Mouse (Mus musculus): Measurements from ENCODE around the gene Tmc5. TPM values are rescaled to one million over a fixed set of nuclear protein-coding genes. Genes with fewer than 3 reads are reported as not detected.

Gene Tmc5
- polyA plus RNA-seq, 1 experiment from 2014 or later: 0.27 TPM

DNA sequence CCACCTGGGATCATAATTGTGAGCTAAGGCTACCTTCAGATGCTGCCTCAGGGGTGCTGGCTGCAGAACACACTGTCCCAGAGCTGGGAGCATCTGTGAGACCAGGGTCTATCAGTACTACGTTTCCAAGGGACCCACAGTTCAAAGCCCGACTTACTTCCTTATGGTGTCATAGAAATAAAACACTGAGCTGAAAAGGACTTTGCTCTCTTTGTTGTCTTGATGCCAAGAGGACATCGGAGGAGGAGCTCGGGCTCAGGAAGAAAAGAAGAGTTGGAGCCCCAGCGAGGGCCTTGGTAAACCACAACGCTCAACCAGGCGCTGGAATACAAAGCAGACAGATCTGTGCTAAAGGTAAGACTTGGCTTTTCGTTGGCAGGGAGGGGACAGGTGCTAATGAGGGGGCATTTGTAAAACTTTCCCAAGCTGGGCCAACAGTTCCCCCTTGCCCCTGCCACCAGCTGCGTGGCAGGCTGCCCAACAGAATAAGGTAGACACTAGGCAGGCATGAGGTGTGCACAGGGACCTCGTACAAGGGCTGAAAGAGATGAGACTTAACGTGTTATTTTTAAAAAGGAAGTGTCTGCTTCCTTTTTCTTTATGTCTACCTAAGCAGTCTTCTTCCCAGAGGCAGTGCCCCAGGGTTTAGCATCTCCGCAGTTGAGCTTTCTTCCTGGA lies 3.0 kb downstream of the Tmc5 start:
- Histone ChIP-seq H3K9me3 (ENCODE audit: low read length) (no peaks in the 10 kb centered on the region), H3K9ac (replicated peaks; ENCODE audit: low read length) (no peak overlapping the region), H3K4me1 (ENCODE audit: insufficient read depth, low read length) (peaks cover 16% of the 10 kb centered on the region), H3K27me3 (ENCODE audit: insufficient read depth, low read length) (peaks cover 31% of the 10 kb centered on the region), H3K27ac (ENCODE audit: low read length) (no peak overlapping the region), H3K36me3 (ENCODE audit: insufficient read depth, low read length) (no peaks in the 10 kb centered on the region), H3K4me2 (replicated peaks; ENCODE audit: low read depth, low read length) (no peak overlapping the region), H3K4me3 (ENCODE audit: low read length) (no peak overlapping the region)
- no peak for ATAC-seq (ENCODE audit: low FRiP score, low TSS enrichment)
- 67% methylated on average over 12 of the region's 12 CpGs for WGBS

DNA sequence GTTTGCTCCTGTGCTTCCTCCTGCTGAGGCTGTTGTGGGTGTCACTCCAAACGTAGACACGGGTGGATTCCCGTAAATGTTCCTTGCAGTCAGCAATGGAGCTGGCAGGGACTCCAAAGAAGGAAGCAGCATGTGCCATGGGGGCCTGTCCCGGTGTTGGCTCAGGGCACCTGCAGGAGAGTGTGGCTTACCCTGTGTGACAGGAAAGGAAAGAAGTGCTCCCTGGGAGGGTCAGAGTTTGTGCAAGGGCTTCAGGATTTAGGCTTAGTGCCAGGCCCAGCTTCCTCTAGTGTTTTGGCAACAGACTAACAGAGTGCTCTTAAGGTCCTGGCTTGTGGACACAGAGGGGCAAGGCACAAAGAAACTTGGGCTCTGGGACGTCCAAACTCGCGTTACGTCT lies 7.7 kb downstream of the Tmc5 start:
- Histone ChIP-seq H3K4me2 (replicated peaks; ENCODE audit: low read depth, low read length) (no peak overlapping the region), H3K4me3 (ENCODE audit: low read length) (no peak overlapping the region), H3K9me3 (ENCODE audit: low read length) (no peaks in the 10 kb centered on the region), H3K27ac (ENCODE audit: low read length) (no peak overlapping the region), H3K36me3 (ENCODE audit: insufficient read depth, low read length) (no peaks in the 10 kb centered on the region), H3K27me3 (ENCODE audit: insufficient read depth, low read length) (no peaks in the 10 kb centered on the region), H3K9ac (replicated peaks; ENCODE audit: low read length) (no peak overlapping the region), H3K4me1 (ENCODE audit: insufficient read depth, low read length) (no peaks in the 10 kb centered on the region)
- WGBS: 73% methylated on average over 8 of the region's 8 CpGs
- ATAC-seq (ENCODE audit: low FRiP score, low TSS enrichment): no peak

DNA sequence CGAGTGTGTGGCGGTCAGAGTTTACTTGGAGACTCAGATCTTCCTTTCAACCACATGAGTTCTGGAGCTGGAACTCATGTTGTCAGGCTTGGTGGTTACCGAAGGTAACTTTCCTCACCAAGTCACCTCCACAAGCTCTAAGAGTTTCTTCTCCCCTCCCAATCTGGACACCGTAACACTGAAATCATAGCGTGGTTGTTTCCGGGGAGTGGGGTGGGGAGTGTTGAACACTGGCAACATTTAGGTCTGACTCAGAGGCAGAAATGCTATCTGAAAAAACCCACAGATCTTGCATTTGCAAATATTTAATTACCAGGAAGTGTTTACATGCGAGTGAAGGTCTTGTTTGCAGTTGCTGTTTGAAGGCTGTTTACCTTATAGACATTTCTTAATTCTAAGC lies 12.7 kb downstream of the Tmc5 start:
- Histone ChIP-seq H3K4me3 (ENCODE audit: low read length) (no peak overlapping the region), H3K4me2 (replicated peaks; ENCODE audit: low read depth, low read length) (no peak overlapping the region), H3K9me3 (ENCODE audit: low read length) (no peaks in the 10 kb centered on the region), H3K27ac (ENCODE audit: low read length) (no peak overlapping the region), H3K4me1 (ENCODE audit: insufficient read depth, low read length) (no peaks in the 10 kb centered on the region), H3K9ac (replicated peaks; ENCODE audit: low read length) (no peak overlapping the region), H3K36me3 (ENCODE audit: insufficient read depth, low read length) (no peaks in the 10 kb centered on the region), H3K27me3 (ENCODE audit: insufficient read depth, low read length) (no peaks in the 10 kb centered on the region)
- 90% methylated on average over 7 of the region's 7 CpGs for WGBS
- no peak for ATAC-seq (ENCODE audit: low FRiP score, low TSS enrichment)

GRCm38 (mm10) chr7:118610721-118611120 lies 13.6 kb downstream of the Tmc5 start:
- 83% methylated on average over 13 of the region's 13 CpGs for WGBS
- Histone ChIP-seq H3K36me3 (ENCODE audit: insufficient read depth, low read length) (no peaks in the 10 kb centered on the region), H3K4me1 (ENCODE audit: insufficient read depth, low read length) (no peaks in the 10 kb centered on the region), H3K4me2 (replicated peaks; ENCODE audit: low read depth, low read length) (no peak overlapping the region), H3K27ac (ENCODE audit: low read length) (no peak overlapping the region), H3K27me3 (ENCODE audit: insufficient read depth, low read length) (no peaks in the 10 kb centered on the region), H3K4me3 (ENCODE audit: low read length) (no peak overlapping the region), H3K9ac (replicated peaks; ENCODE audit: low read length) (no peak overlapping the region), H3K9me3 (ENCODE audit: low read length) (no peaks in the 10 kb centered on the region)
- ATAC-seq (ENCODE audit: low FRiP score, low TSS enrichment): no peak

- 84% methylated on average over 4 of the region's 4 CpGs for WGBS
- Histone ChIP-seq H3K4me1 (ENCODE audit: insufficient read depth, low read length) (no peaks in the 10 kb centered on the region), H3K27me3 (ENCODE audit: insufficient read depth, low read length) (no peaks in the 10 kb centered on the region), H3K9ac (replicated peaks; ENCODE audit: low read length) (no peak overlapping the region), H3K4me2 (replicated peaks; ENCODE audit: low read depth, low read length) (no peak overlapping the region), H3K27ac (ENCODE audit: low read length) (no peak overlapping the region), H3K4me3 (ENCODE audit: low read length) (no peak overlapping the region), H3K9me3 (ENCODE audit: low read length) (no peaks in the 10 kb centered on the region), H3K36me3 (ENCODE audit: insufficient read depth, low read length) (no peaks in the 10 kb centered on the region)
- ATAC-seq (ENCODE audit: low FRiP score, low TSS enrichment): no peak
These were observed 14.2 kb downstream of the Tmc5 start for GRCm38 (mm10) chr7:118611185-118611749.

DNA sequence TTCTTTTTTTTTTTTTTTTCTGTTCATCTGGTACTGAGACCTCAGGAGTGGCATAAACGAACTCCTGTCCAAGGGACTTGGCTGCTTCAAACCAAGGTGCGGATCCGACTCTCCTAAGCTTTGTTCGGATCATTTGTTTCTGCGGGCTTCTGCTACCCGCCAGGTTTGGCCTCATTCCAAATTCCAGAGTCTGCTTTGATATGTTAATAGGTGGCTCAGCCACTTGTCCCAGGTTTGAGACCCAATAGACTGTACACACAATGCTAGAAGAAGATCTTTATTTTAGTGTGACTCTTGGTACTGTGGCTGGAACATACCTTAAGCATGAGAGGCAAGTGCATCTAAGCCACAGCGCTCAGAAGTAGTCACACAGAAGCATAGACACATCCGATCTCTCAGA lies 14.8 kb downstream of the Tmc5 start:
- Histone ChIP-seq H3K9ac (replicated peaks; ENCODE audit: low read length) (no peak overlapping the region), H3K4me1 (ENCODE audit: insufficient read depth, low read length) (no peaks in the 10 kb centered on the region), H3K4me2 (replicated peaks; ENCODE audit: low read depth, low read length) (no peak overlapping the region), H3K9me3 (ENCODE audit: low read length) (no peaks in the 10 kb centered on the region), H3K4me3 (ENCODE audit: low read length) (no peak overlapping the region), H3K27ac (ENCODE audit: low read length) (no peak overlapping the region), H3K27me3 (ENCODE audit: insufficient read depth, low read length) (no peaks in the 10 kb centered on the region), H3K36me3 (ENCODE audit: insufficient read depth, low read length) (no peaks in the 10 kb centered on the region)
- ATAC-seq (ENCODE audit: low FRiP score, low TSS enrichment): peak; percentile 54; the same call in 1 of the 2 replicates
- WGBS: 64% methylated on average over 8 of the region's 8 CpGs

DNA sequence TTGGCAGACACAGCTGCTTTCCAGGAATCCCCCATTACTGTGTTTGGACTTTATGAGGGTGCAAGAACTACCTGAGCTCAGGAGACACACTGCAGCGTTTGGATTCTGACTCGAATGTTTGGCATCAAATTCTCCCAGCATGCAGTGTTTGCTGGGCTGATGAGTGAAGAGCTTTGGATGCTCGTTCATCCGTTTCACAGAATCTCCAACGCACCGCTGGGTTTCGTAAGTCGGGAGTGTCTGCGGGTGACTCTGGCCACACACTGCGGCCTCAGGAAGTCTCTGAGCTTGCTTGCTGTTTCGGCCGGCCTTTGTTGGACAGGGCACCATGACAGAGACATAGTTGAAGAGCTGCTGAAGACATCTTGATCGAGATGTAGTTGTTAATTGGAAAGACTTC lies 17.0 kb downstream of the Tmc5 start:
- Histone ChIP-seq H3K27me3 (ENCODE audit: insufficient read depth, low read length) (no peaks in the 10 kb centered on the region), H3K4me2 (replicated peaks; ENCODE audit: low read depth, low read length) (no peak overlapping the region), H3K36me3 (ENCODE audit: insufficient read depth, low read length) (no peaks in the 10 kb centered on the region), H3K27ac (ENCODE audit: low read length) (no peak overlapping the region), H3K4me1 (ENCODE audit: insufficient read depth, low read length) (no peaks in the 10 kb centered on the region), H3K4me3 (ENCODE audit: low read length) (no peak overlapping the region), H3K9me3 (ENCODE audit: low read length) (no peaks in the 10 kb centered on the region), H3K9ac (replicated peaks; ENCODE audit: low read length) (no peak overlapping the region)
- no peak for ATAC-seq (ENCODE audit: low FRiP score, low TSS enrichment)
- WGBS: 40% methylated on average over 13 of the region's 13 CpGs

DNA sequence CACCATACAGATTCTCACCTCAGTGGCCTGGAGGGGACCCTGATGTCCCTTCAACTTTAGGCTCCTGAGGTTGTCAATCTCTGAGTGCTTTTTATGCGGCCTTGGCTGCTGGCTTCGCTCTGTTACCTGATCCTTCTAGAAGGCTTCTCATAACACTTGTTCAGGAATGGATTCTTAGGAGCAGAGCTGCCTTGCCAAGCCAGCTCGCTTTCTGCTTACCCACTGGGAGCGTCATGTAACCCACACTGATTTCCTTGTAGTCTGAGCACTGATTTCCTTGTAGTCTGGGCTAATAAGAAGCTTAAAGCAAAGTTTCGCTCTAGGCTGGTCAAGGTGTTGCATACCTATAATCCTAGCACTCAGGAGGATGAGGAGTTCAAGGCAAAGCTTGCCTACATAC lies 21.0 kb downstream of the Tmc5 start:
- Histone ChIP-seq H3K27ac (ENCODE audit: low read length) (no peak overlapping the region), H3K4me3 (ENCODE audit: low read length) (no peak overlapping the region), H3K9me3 (ENCODE audit: low read length) (no peaks in the 10 kb centered on the region), H3K4me1 (ENCODE audit: insufficient read depth, low read length) (no peaks in the 10 kb centered on the region), H3K9ac (replicated peaks; ENCODE audit: low read length) (no peak overlapping the region), H3K4me2 (replicated peaks; ENCODE audit: low read depth, low read length) (no peak overlapping the region), H3K36me3 (ENCODE audit: insufficient read depth, low read length) (no peaks in the 10 kb centered on the region), H3K27me3 (ENCODE audit: insufficient read depth, low read length) (no peaks in the 10 kb centered on the region)
- no peak for ATAC-seq (ENCODE audit: low FRiP score, low TSS enrichment)
- WGBS: 73% methylated on average over 5 of the region's 5 CpGs

- H3K4me3 ChIP-seq (ENCODE audit: low read length): no peak overlapping the region
- H3K4me2 ChIP-seq (replicated peaks; ENCODE audit: low read depth, low read length): no peak overlapping the region
- H3K27ac ChIP-seq (ENCODE audit: low read length): no peak overlapping the region
- no peaks in the 10 kb centered on the region for H3K4me1 ChIP-seq (ENCODE audit: insufficient read depth, low read length)
- ATAC-seq (ENCODE audit: low FRiP score, low TSS enrichment): no peak
- no peaks in the 10 kb centered on the region for H3K36me3 ChIP-seq (ENCODE audit: insufficient read depth, low read length)
- H3K27me3 ChIP-seq (ENCODE audit: insufficient read depth, low read length): no peaks in the 10 kb centered on the region
- no peak overlapping the region for H3K9ac ChIP-seq (replicated peaks; ENCODE audit: low read length)
- 83% methylated on average over 7 of the region's 7 CpGs for WGBS
- no peaks in the 10 kb centered on the region for H3K9me3 ChIP-seq (ENCODE audit: low read length)
These were observed 23.3 kb downstream of the Tmc5 start for GRCm38 (mm10) chr7:118620243-118620906.

GRCm38 (mm10) chr7:118621094-118621493 lies 24.0 kb downstream of the Tmc5 start:
- H3K27ac ChIP-seq (ENCODE audit: low read length): no peak overlapping the region
- H3K9ac ChIP-seq (replicated peaks; ENCODE audit: low read length): no peak overlapping the region
- H3K36me3 ChIP-seq (ENCODE audit: insufficient read depth, low read length): no peaks in the 10 kb centered on the region
- WGBS: 86% methylated on average over 6 of the region's 6 CpGs
- H3K9me3 ChIP-seq (ENCODE audit: low read length): no peaks in the 10 kb centered on the region
- ATAC-seq (ENCODE audit: low FRiP score, low TSS enrichment): no peak
- H3K4me1 ChIP-seq (ENCODE audit: insufficient read depth, low read length): no peaks in the 10 kb centered on the region
- H3K4me2 ChIP-seq (replicated peaks; ENCODE audit: low read depth, low read length): no peak overlapping the region
- no peaks in the 10 kb centered on the region for H3K27me3 ChIP-seq (ENCODE audit: insufficient read depth, low read length)
- no peak overlapping the region for H3K4me3 ChIP-seq (ENCODE audit: low read length)
